Mouse (Mus musculus): ENCODE data around the gene Lefty1. TPM values are rescaled to one million over a fixed set of nuclear protein-coding genes. Genes with fewer than 3 reads are reported as not detected.

Gene Lefty1
- 1 to 10 TPM in 1 of 2 experiments, under 1 TPM in 1; 0.16 to 1.6 TPM for polyA plus RNA-seq (2017; shearing (Covaris generic))

DNA sequence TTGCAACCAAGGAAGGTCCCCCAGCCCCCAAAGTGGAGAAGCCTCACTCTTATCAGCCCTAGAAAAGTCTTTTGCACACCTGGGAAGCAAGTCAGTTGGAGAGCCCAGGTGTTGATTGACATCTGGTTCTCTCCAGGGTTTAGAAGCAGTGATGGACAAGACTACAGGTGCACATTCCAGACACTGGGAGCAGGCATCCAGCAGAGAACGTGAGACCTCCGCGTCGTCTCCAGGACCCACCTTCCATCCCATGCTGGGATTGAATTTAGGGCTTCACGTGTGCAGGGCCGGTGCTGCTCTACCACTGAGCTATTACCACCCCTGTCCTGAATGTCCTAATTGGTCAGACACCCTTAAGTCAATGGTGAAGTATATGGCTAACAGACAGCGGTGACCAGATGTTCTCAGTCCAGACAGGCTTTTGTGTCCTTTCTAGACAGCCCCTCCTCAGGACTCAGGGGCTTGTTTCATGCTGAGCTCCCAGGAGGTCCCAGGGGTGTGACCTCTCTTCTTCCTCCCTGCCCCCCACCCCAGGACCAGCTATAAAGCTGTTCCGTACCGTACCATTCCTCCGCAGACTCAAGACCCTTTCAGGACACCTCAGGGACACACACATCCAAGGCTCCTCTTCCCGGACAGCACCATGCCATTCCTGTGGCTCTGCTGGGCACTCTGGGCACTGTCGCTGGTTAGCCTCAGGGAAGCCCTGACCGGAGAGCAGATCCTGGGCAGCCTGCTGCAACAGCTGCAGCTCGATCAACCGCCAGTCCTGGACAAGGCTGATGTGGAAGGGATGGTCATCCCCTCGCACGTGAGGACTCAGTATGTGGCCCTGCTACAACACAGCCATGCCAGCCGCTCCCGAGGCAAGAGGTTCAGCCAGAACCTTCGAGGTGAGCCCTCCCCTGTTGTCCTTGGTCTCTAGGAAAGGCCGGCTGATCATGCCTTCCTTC is at the start of gene Lefty1:
Lefty1 (plus strand) TSS at position 556 of the 953 bp plus-strand sequence.

GRCm38 (mm10) chr1:180892808-180893207 is 42.0 kb upstream of the Lefty1 start, which contains the start of gene Lefty2:
TSS of gene Lefty2 (plus strand) at chr1:180893108.

DNA sequence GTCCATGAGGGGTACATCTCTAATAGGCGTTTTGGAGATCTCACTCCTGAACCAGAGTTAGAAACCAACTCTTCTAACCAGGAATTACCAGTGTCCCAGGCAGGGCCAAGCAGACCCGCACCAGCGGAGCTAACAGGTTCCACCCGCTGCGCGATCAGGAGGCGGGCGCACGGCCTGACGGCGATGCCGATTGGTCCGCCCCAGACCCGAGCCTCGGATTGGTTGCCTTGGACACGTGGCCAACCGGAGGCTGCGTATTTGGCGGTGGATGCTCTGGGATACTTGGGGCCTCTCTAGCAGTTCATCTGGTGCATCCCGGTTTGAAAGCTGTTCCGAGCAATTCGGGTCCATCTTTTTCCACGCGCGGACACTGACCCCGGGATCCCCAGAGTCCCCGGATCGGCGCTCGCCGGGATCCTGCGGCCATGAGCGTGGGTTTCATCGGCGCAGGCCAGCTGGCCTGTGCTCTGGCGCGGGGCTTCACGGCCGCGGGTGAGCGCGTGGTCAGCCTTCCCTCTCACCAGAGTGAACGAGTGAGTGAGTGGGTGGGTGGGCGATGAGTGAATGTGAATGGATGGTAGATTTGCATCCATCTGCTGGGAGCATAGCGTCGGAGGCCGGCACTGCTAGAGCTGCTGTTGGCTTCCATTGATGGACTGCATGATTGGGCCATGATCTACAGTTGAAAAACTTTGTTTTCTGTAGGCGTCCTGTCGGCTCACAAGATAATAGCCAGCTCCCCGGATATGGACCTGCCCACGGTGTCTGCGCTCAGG is 30.6 kb upstream of the Lefty1 start, which contains the start of gene Pycr2:
Pycr2 (plus strand) TSS at position 255 of the 776 bp plus-strand sequence.

GRCm38 (mm10) chr1:180942166-180943031 is 7.6 kb downstream of the Lefty1 start, which contains the start of gene Tmem63a:
TSS of gene Tmem63a (plus strand) at chr1:180942344.

Other genes starting within 250 kb of the Lefty1 start
- gene Mixl1, start 238.0 kb upstream of the Lefty1 start, polyA plus RNA-seq (2017; shearing (Covaris generic)), result 1 to 10 TPM in 1 of 2 experiments, under 1 TPM in 1; 0.22 to 1.1 TPM
- 10 to 100 TPM; 44.8 to 64.3 TPM for gene Acbd3, start 209.0 kb upstream of the Lefty1 start, polyA plus RNA-seq (2017; shearing (Covaris generic))
- gene H3f3a, start 121.1 kb upstream of the Lefty1 start, polyA plus RNA-seq (2017; shearing (Covaris generic)), result 1,000 to 10,000 TPM; 1,110 to 1,197 TPM
- 10 to 100 TPM; 38.7 to 44.3 TPM for gene Sde2, start 83.9 kb upstream of the Lefty1 start, polyA plus RNA-seq (2017; shearing (Covaris generic))
- not detected for gene Lefty2, start 41.9 kb upstream of the Lefty1 start, polyA plus RNA-seq (2017; shearing (Covaris generic))
- gene Pycr2, start 30.7 kb upstream of the Lefty1 start, polyA plus RNA-seq (2017; shearing (Covaris generic)), result 10 to 100 TPM; 81.1 to 88.7 TPM
- gene Tmem63a, start 7.3 kb downstream of the Lefty1 start, polyA plus RNA-seq (2017; shearing (Covaris generic)), result 10 to 100 TPM; 41.0 to 45.5 TPM
- 100 to 1,000 TPM; 187 to 394 TPM for gene Ephx1, start 85.9 kb downstream of the Lefty1 start, polyA plus RNA-seq (2017; shearing (Covaris generic))
- gene 9130409I23Rik, start 116.2 kb downstream of the Lefty1 start, polyA plus RNA-seq (2017; shearing (Covaris generic)), result under 1 TPM; 0.11 to 0.15 TPM
- 10 to 100 TPM; 22.4 to 23.7 TPM for gene Nvl, start 209.2 kb downstream of the Lefty1 start, polyA plus RNA-seq (2017; shearing (Covaris generic))
- gene Cnih4, start 209.7 kb downstream of the Lefty1 start, polyA plus RNA-seq (2017; shearing (Covaris generic)), result 10 to 100 TPM; 63.8 to 69.9 TPM

Data from inflammation-experienced regulatory T-cells (primary cell).